Mouse (Mus musculus): Measurements from ENCODE around the gene Cacnb3. TPM values are rescaled to one million over a fixed set of nuclear protein-coding genes. Genes with fewer than 3 reads are reported as not detected.

Gene Cacnb3
- total and polyA plus RNA-seq, 2 experiments = 0.28 to 0.75 TPM

GRCm38 (mm10) chr15:98662567-98663545 lies 32.2 kb downstream of the Cacnb3 start, which contains the start of gene Ddx23:
Gene Ddx23, minus strand, starts transcription at chr15:98662894.
- no peaks in the 10 kb centered on the region for H3K27me3 ChIP-seq (ENCODE audit: control insufficient read depth, insufficient read depth, low read length)
- peak; percentile 94 for DNase-seq (ENCODE audit: extremely low read depth, low read depth, low spot score)
- H3K4me3 ChIP-seq (ENCODE audit: insufficient read depth, low read depth, low read length) = peak within 1 kb of the TSS; percentile 88
- peak within 1 kb of the TSS; percentile 98 for H3K27ac ChIP-seq (replicated peaks; ENCODE audit: insufficient read depth, low read depth, low read length)
- 3% methylated on average over 48 of the region's 48 CpGs for WGBS
- H3K9ac ChIP-seq (ENCODE audit: low read depth, low read length) = peak within 1 kb of the TSS; percentile 98
- TF ChIP-seq POLR2A (IDR thresholded peaks at IDR 0.05; ENCODE audit: extremely low read depth, insufficient read depth, low read length) = 0 out of 2 replicates have a peak, but pooled peaks have one; percentile 67
- TF ChIP-seq CTCF (IDR thresholded peaks at IDR 0.05; ENCODE audit: low read depth, low read length) = no peak
- H3K4me1 ChIP-seq (ENCODE audit: control insufficient read depth, insufficient read depth, low read length) = peaks cover 2% of the 10 kb centered on the region; the same call in 1 of the 2 replicates
- H3K36me3 ChIP-seq (ENCODE audit: control insufficient read depth, insufficient read depth, low read length) = no peaks in the 10 kb centered on the region; the same call in 1 of the 2 replicates
- H3K79me2 ChIP-seq (ENCODE audit: control insufficient read depth, insufficient read depth, low read length) = peaks cover 7% of the 10 kb centered on the region; the same call in 1 of the 2 replicates

DNA sequence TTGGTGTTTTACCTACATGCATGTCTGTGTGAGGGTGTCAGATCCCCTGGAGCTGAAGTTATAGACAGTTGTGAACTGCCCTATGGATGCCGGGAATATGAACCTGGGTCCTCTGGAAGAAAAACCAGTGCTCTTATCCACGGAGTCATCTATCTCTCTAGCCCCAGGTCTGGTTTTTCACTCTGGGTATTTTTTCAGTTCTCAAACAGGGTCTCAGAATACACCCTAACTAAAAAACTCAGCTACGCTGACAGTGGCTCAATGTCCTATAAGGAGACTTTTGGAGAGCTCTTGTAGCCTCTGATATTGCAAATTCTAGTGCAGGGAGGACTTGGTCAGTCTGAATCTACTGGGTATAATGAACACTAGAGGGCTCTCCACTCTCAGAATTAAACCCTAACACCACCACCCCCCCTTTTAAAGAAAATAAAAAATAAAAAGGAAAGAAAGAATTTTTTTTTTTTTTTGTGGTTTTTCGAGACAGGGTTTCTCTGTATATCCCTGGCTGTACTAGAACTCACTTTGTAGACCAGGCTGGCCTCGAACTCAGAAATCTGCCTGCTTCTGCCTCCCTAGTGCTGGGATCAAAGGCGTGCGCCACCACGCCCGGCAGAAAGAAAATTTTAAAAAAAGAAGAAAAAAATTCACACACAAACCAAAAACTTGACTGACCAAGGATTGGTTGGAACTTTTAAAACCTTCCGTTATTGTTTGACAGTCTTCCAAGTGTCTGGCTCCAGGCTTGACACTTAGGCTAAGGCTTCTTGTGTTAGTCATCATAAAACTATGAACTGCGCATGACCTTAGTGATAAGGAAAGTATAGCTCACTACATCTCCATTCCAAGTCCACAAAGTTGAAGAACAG lies 33.6 kb downstream of the Cacnb3 start:
- TF ChIP-seq POLR2A (IDR thresholded peaks at IDR 0.05; ENCODE audit: extremely low read depth, insufficient read depth, low read length) (no peak), CTCF (IDR thresholded peaks at IDR 0.05; ENCODE audit: low read depth, low read length) (peak; percentile 52)

GRCm38 (mm10) chr15:98672592-98672991 lies 42.0 kb downstream of the Cacnb3 start:
- TF ChIP-seq POLR2A (IDR thresholded peaks at IDR 0.05; ENCODE audit: extremely low read depth, insufficient read depth, low read length) = no peak
- TF ChIP-seq CTCF (IDR thresholded peaks at IDR 0.05; ENCODE audit: low read depth, low read length) = no peak
- DNase-seq (ENCODE audit: extremely low read depth, low read depth, low spot score) = no peak
- Histone ChIP-seq H3K27ac (replicated peaks; ENCODE audit: insufficient read depth, low read depth, low read length) (no peak overlapping the region), H3K36me3 (ENCODE audit: control insufficient read depth, insufficient read depth, low read length) (peaks cover 2% of the 10 kb centered on the region; the same call in 1 of the 2 replicates), H3K79me2 (ENCODE audit: control insufficient read depth, insufficient read depth, low read length) (no peaks in the 10 kb centered on the region; the same call in 1 of the 2 replicates), H3K4me3 (ENCODE audit: insufficient read depth, low read depth, low read length) (no peak overlapping the region), H3K27me3 (ENCODE audit: control insufficient read depth, insufficient read depth, low read length) (no peaks in the 10 kb centered on the region), H3K9ac (ENCODE audit: low read depth, low read length) (no peak overlapping the region), H3K4me1 (ENCODE audit: control insufficient read depth, insufficient read depth, low read length) (peaks cover 3% of the 10 kb centered on the region; the same call in 1 of the 2 replicates)
- 68% methylated on average over 4 of the region's 4 CpGs for WGBS

More for the DNA sequence above, 33.6 kb downstream of the Cacnb3 start:
- peaks cover 2% of the 10 kb centered on the region; the same call in 1 of the 2 replicates for H3K4me1 ChIP-seq (ENCODE audit: control insufficient read depth, insufficient read depth, low read length)
- no peak overlapping the region for H3K9ac ChIP-seq (ENCODE audit: low read depth, low read length)
- 65% methylated on average over 11 of the region's 11 CpGs for WGBS
- no peak overlapping the region for H3K4me3 ChIP-seq (ENCODE audit: insufficient read depth, low read depth, low read length)
- no peak overlapping the region for H3K27ac ChIP-seq (replicated peaks; ENCODE audit: insufficient read depth, low read depth, low read length)
- no peaks in the 10 kb centered on the region for H3K27me3 ChIP-seq (ENCODE audit: control insufficient read depth, insufficient read depth, low read length)
- H3K79me2 ChIP-seq (ENCODE audit: control insufficient read depth, insufficient read depth, low read length) = peaks cover 7% of the 10 kb centered on the region; the same call in 1 of the 2 replicates
- peak; percentile 59 for DNase-seq (ENCODE audit: extremely low read depth, low read depth, low spot score)
- H3K36me3 ChIP-seq (ENCODE audit: control insufficient read depth, insufficient read depth, low read length) = no peaks in the 10 kb centered on the region

DNA sequence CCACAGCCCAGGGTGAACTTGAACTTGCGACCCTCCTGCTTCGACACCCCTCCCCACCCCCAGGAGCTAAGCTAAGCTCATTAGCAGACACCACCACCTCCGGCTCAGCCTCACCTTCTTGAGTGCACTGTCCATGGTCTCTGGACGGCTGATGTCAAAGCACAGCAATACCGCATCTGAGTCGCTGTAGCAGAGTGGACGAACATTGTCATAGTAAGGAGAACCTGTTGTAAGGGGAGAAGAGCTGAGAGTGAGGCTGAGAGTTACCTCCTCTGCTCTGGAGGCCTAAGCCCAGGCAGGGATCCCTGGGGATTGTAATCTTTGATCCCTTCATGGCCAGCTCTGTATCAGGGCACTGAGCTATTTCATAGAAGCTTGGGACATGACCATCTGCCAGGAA lies 43.1 kb downstream of the Cacnb3 start:
- Histone ChIP-seq H3K27me3 (ENCODE audit: control insufficient read depth, insufficient read depth, low read length) (no peaks in the 10 kb centered on the region), H3K27ac (replicated peaks; ENCODE audit: insufficient read depth, low read depth, low read length) (no peak overlapping the region), H3K9ac (ENCODE audit: low read depth, low read length) (no peak overlapping the region), H3K4me3 (ENCODE audit: insufficient read depth, low read depth, low read length) (no peak overlapping the region), H3K79me2 (ENCODE audit: control insufficient read depth, insufficient read depth, low read length) (no peaks in the 10 kb centered on the region; the same call in 1 of the 2 replicates), H3K36me3 (ENCODE audit: control insufficient read depth, insufficient read depth, low read length) (peaks cover 2% of the 10 kb centered on the region; the same call in 1 of the 2 replicates), H3K4me1 (ENCODE audit: control insufficient read depth, insufficient read depth, low read length) (peaks cover 3% of the 10 kb centered on the region)
- TF ChIP-seq CTCF (IDR thresholded peaks at IDR 0.05; ENCODE audit: low read depth, low read length) = no peak
- no peak for TF ChIP-seq POLR2A (IDR thresholded peaks at IDR 0.05; ENCODE audit: extremely low read depth, insufficient read depth, low read length)
- 96% methylated on average over 7 of the region's 7 CpGs for WGBS
- DNase-seq (ENCODE audit: extremely low read depth, low read depth, low spot score) = no peak

DNA sequence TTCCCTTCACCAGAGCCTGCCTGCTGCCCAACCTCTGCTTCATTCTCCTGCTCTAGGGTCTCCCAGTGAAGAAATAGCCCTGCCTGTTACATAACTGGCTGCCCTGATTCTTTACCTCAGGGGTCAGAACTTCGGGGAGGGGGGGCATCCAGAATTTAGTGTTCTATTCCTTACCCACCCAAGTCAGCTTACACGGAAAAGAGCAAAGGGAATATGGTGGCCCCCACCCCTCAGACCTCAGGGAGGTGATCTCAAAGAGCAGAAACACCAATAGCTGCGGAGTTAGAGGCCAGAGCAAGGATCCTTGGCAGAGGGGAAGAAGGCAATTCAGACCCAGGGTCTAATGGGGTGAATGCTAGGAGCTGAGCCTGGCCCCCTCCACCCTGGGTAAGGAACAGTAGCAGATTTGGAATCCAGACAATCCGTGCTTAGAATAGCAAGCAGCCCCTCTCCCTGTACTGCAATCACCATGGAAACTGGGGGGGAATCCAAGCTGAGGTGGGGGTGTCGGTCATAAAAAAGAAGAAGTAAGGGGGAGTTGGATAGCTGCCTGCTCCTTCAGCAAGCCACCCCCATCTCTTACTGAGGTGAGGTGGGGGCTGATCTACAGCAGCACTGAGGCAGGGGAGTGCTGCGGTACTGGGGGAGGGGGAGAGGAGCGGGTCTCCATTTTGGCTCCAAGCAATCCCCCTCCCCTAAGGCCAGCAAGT lies 43.8 kb downstream of the Cacnb3 start:
- Histone ChIP-seq H3K27me3 (ENCODE audit: control insufficient read depth, insufficient read depth, low read length) (no peaks in the 10 kb centered on the region), H3K27ac (replicated peaks; ENCODE audit: insufficient read depth, low read depth, low read length) (no peak overlapping the region), H3K36me3 (ENCODE audit: control insufficient read depth, insufficient read depth, low read length) (peaks cover 2% of the 10 kb centered on the region; the same call in 1 of the 2 replicates), H3K79me2 (ENCODE audit: control insufficient read depth, insufficient read depth, low read length) (no peaks in the 10 kb centered on the region; the same call in 1 of the 2 replicates), H3K4me3 (ENCODE audit: insufficient read depth, low read depth, low read length) (no peak overlapping the region), H3K4me1 (ENCODE audit: control insufficient read depth, insufficient read depth, low read length) (peaks cover 3% of the 10 kb centered on the region), H3K9ac (ENCODE audit: low read depth, low read length) (no peak overlapping the region)
- WGBS = 79% methylated on average over 7 of the region's 7 CpGs
- TF ChIP-seq POLR2A (IDR thresholded peaks at IDR 0.05; ENCODE audit: extremely low read depth, insufficient read depth, low read length) (no peak), CTCF (IDR thresholded peaks at IDR 0.05; ENCODE audit: low read depth, low read length) (no peak)
- DNase-seq (ENCODE audit: extremely low read depth, low read depth, low spot score) = no peak

Measured in liver, adult 2 months (tissue).